Mouse (Mus musculus) spleen, adult 2 months (tissue): ENCODE data around the gene Hoxb8. TPM values are rescaled to one million over a fixed set of nuclear protein-coding genes. Genes with fewer than 3 reads are reported as not detected.
A peak's percentile ranks its signal among the peaks of the same experiment; 100 is the strongest.

Experiments used
- DNase-seq, 2 experiments: peaks; one replicate each; pipeline versions ENCODE4 v3.0.0 to v3.0.0-alpha.2; 2012 to 2021; ENCODE audit warnings: low spot score in 2 of 2, low read depth in 1 of 2
- H3K27ac ChIP-seq: fragments of 200-500 bp; 2 replicates; pipeline ENCODE4 v1.5.1; 2012; ENCODE audit warnings: low read length, inconsistent platforms; ENCODE audit not compliant: insufficient read depth
- H3K27me3 ChIP-seq: fragments of 200-500 bp; 2 replicates; pipeline ENCODE4 v1.6.1; 2012; ENCODE audit warnings: mild to moderate bottlenecking, moderate library complexity, low read length, inconsistent platforms; ENCODE audit not compliant: control insufficient read depth, insufficient read depth
- H3K36me3 ChIP-seq: fragments of 200-500 bp; 2 replicates; pipeline ENCODE4 v1.6.1; 2012; ENCODE audit warnings: mild to moderate bottlenecking, low read length, inconsistent platforms; ENCODE audit not compliant: control insufficient read depth, insufficient read depth
- H3K4me1 ChIP-seq: fragments of 200-500 bp; 2 replicates; pipeline ENCODE4 v1.6.1; 2011; ENCODE audit warnings: inconsistent platforms; ENCODE audit not compliant: control insufficient read depth, insufficient read depth, insufficient read length
- H3K4me3 ChIP-seq: fragments of 200-500 bp; 2 replicates; pipeline ENCODE4 v1.5.1; 2011; ENCODE audit warnings: mild to moderate bottlenecking, inconsistent platforms; ENCODE audit not compliant: insufficient read depth, insufficient read length; ENCODE audit errors: extremely low read depth
- CTCF ChIP-seq: fragments of 200-500 bp; IDR thresholded peaks from 2 replicates; pipeline ENCODE4 v1.5.1; 2011; ENCODE audit warnings: mild to moderate bottlenecking, inconsistent platforms; ENCODE audit not compliant: insufficient read depth, insufficient read length, insufficient replicate concordance; ENCODE audit errors: extremely low read depth
- POLR2A ChIP-seq: fragments of 200-500 bp; IDR thresholded peaks from 2 replicates; pipeline ENCODE4 v1.6.1; 2011; ENCODE audit warnings: low read depth, low read length, inconsistent platforms
- WGBS: fragments of 180-500 bp; shearing (Covaris S2); methylation state at CpG from one replicate; pipeline ENCODE4 v1.1.7; 2018; 5-methylcytosine and 5-hydroxymethylcytosine counted together
- polyA plus RNA-seq: library from polyadenylated mRNA; depleted of rRNA; stranded (reverse); fragments of >200 nt; gene quantifications from 2 replicates; pipeline ENCODE4 v1.2.3, GENCODE M21; 2012

Hoxb8 gene
- polyA plus RNA-seq, 1 experiment: 0.37 TPM

DNA sequence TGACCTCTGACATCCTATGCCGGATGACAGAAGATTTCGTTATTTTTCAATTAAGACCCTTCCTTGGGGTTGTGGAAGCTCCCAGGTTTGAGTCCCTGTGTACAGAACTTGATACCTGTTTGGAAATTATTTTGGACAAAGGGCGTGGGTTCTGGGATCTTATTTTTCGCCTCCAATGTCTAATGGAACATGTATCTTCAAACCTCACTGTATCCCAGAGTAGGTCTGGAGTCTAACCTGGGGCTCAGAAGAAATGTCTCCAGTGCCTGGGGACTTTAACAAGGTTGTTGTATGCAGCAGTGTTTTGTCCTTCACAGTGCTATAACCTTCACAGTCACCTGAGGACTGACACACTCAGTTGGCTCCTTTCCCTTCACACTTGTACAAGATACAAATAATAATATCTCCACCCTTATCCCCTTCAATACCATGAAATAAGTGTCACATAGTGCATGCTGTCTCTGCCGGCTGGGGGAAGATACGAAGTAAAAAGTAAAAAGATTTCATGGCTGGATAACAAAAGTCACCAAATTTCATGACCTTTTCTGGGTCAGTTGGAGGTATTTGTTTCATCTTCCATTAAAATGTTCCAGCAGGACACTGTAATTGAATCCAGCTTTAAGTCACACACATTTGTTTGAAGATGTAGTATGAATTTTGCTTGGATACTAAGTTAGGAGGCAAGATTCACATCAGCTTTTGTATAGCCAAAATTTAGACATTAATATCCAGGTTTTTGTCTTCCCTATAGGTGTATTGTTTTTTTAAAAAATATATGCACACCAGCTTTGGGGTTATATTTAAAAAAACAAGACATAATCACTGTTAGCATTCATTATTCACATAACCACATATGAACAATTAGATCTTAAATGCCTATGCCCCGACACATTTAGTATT is 14.4 kb upstream of the Hoxb8 start:
- TF ChIP-seq CTCF (no peak), POLR2A (no peak)
- no peaks in the 10 kb centered on the region for H3K36me3 ChIP-seq
- WGBS: 77% methylated on average over 7 of the region's 7 CpGs
- peaks cover 2% of the 10 kb centered on the region for H3K4me1 ChIP-seq
- H3K4me3 ChIP-seq: no peak overlapping the region
- H3K27ac ChIP-seq: no peak overlapping the region
- H3K27me3 ChIP-seq: peaks cover 34% of the 10 kb centered on the region
- no peak for DNase-seq

- Histone ChIP-seq H3K4me3 (no peak overlapping the region), H3K27ac (no peak overlapping the region), H3K27me3 (peaks cover 41% of the 10 kb centered on the region), H3K36me3 (no peaks in the 10 kb centered on the region), H3K4me1 (peaks cover 2% of the 10 kb centered on the region)
- DNase-seq: no peak
- TF ChIP-seq POLR2A: no peak
- no peak for TF ChIP-seq CTCF
- WGBS: 50% methylated on average over 1 of the region's 1 CpGs
Measured at GRCm38 (mm10) chr11:96268031-96268745, 13.5 kb upstream of the Hoxb8 start.

DNA sequence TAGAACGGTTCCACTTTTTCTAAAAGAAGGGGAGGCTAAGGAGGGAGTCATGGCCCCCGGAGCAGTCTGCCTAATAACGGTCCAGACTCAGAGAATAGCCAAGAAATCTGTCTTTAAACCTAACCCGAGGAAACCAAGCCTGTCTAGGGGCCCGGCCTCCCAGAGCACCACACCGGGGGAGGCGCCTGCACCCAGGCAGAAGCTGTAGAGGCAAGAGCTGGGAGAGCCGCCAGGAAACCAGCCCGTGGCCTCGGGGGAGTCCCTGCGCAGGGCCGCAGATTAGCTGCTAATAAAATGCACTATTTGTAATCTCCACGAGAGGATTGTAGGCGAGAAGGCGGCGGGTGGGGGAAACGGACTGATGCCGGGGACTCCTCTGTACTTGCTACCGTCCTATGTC is 11.8 kb upstream of the Hoxb8 start:
- H3K27me3 ChIP-seq: peaks cover 38% of the 10 kb centered on the region
- H3K4me3 ChIP-seq: no peak overlapping the region
- no peak overlapping the region for H3K27ac ChIP-seq
- WGBS: 6% methylated on average over 19 of the region's 19 CpGs
- peaks cover 2% of the 10 kb centered on the region for H3K4me1 ChIP-seq
- no peaks in the 10 kb centered on the region for H3K36me3 ChIP-seq
- no peak for TF ChIP-seq POLR2A
- TF ChIP-seq CTCF: no peak
- no peak for DNase-seq

GRCm38 (mm10) chr11:96270996-96271540 is 10.6 kb upstream of the Hoxb8 start, which contains the start of gene Hoxb9:
TSS of gene Hoxb9 (plus strand) at chr11:96271457.
- Histone ChIP-seq H3K27ac (no peak within 1 kb of the TSS), H3K4me3 (peak within 1 kb of the TSS; percentile 30; the same call in 1 of the 2 replicates), H3K27me3 (peaks cover 38% of the 10 kb centered on the region), H3K4me1 (peaks cover 2% of the 10 kb centered on the region), H3K36me3 (no peaks in the 10 kb centered on the region)
- WGBS: 2% methylated on average over 40 of the region's 40 CpGs
- TF ChIP-seq POLR2A (no peak), CTCF (no peak)
- DNase-seq: no peak

DNA sequence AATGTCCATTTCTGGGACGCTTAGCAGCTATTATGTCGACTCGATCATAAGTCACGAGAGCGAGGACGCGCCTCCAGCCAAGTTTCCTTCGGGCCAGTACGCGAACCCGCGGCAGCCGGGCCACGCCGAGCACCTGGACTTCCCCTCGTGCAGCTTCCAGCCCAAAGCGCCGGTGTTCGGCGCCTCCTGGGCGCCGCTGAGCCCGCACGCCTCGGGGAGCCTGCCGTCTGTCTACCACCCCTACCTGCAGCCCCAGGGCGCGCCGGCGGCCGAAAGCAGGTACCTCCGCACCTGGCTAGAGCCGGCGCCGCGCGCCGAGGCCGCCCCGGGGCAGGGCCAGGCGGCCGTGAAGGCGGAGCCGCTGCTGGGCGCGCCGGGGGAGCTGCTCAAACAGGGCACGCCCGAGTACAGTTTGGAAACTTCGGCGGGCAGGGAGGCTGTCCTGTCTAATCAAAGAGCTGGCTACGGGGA is 10.1 kb upstream of the Hoxb8 start:
- no peak for DNase-seq
- TF ChIP-seq POLR2A: no peak
- TF ChIP-seq CTCF: no peak
- H3K4me1 ChIP-seq: peaks cover 2% of the 10 kb centered on the region
- H3K36me3 ChIP-seq: no peaks in the 10 kb centered on the region
- WGBS: 2% methylated on average over 52 of the region's 52 CpGs
- peak overlapping the region; percentile 30; the same call in 1 of the 2 replicates for H3K4me3 ChIP-seq
- H3K27me3 ChIP-seq: peaks cover 39% of the 10 kb centered on the region
- no peak overlapping the region for H3K27ac ChIP-seq

DNA sequence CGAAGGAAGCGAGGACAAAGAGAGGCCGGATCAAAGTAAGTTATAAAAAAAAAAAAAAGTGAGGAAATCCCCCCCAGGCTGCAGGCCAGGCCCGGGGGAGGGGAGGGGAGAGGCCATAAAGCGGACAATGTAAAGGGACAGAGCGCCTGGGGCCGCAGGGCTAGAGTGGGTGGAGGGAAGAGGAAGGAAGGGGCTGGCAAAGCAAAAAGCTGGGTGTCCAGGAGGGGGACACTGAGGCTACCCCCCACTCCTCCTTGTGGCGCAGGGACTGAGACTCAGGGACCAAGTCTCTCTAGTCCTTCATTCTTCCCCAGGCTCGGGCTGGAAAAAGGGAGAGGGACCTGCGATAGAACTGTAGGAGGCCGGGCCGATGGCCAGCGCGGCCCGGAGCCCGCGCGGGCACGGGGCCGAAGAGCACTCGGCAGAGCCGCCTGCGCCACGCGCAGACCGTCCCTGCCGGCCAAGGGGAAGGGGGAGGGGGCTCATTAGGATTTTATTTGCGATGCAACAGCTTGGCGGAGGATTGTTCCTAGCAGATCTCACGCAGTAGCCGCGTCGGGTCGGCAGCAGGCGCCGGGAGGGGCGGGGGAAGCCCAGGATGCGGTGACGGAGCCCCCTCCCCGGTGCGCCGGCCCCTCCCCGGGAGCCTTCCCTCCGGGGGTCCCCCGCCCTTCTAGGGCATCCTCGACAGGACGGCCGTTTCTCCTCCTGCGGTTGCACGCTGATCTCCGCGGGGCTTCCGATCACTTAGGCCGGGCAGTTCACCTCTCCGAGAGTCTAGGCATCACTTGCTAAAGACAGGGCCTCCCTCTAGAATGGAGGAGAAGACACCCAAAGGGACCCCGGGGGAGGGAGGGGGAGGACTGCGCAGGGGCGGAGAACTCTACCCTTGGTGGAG is 9.4 kb upstream of the Hoxb8 start:
- peaks cover 2% of the 10 kb centered on the region for H3K4me1 ChIP-seq
- H3K27me3 ChIP-seq: peaks cover 43% of the 10 kb centered on the region
- H3K4me3 ChIP-seq: peak overlapping the region; percentile 4; the same call in 1 of the 2 replicates
- no peak for DNase-seq
- TF ChIP-seq POLR2A: no peak
- TF ChIP-seq CTCF: no peak
- 3% methylated on average over 58 of the region's 58 CpGs for WGBS
- no peak overlapping the region for H3K27ac ChIP-seq
- H3K36me3 ChIP-seq: no peaks in the 10 kb centered on the region
